Mouse (Mus musculus) liver, embryonic 18 days (tissue): ENCODE measurements around the gene Bst1. TPM values are rescaled to one million over a fixed set of nuclear protein-coding genes. Genes with fewer than 3 reads are reported as not detected.

Experiments used
- polyA plus RNA-seq: library from polyadenylated mRNA; depleted of rRNA; stranded (reverse); fragments of >200 nt; gene quantifications from 2 replicates; pipeline ENCODE4 v1.2.3, GENCODE M21; 2012; rRNA removed

Gene Bst1
- polyA plus RNA-seq, result 2.9 and 3.0 TPM in 2 replicates

DNA sequence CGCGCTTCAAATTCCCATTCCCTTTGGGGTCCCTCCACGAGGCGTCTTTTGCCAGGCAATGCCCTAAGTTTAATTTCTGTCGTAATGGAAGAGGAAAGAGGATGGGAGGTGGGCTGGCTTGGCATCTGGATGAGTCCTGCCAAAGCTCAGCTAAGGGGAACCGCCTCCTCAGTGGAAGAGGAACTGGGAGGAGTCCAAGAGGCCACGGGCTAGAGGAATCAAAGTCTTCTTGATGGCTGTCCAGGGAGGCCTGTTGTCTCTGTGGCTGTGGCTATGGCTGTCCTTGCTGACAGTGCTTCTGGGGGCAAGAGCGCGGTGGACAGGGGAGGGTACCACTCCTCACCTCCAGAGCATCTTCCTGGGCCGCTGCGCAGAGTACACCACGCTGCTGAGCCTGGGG is at the start of gene Bst1:
Gene Bst1, plus strand, starts transcription at position 191 of the 400 bp plus-strand sequence.

DNA sequence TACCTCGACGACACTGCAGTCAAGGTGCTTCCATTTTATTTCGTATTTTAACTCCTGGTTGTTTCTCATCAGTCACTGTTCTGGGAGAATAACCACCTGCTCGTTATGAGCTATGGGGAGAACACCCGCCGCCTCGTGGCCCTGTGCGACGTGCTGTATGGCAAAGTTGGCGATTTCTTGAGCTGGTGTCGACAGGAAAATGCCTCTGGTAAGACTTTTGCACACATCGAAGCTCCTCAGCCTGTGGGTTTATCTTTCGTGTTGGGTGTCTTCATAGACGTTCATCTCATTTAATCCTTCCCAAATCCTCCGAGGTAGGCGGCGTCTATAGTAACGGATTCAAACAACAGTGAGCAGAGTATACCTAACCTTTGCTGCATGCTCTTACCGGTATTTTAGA is 2.9 kb downstream of the Bst1 start, which contains the start of gene Fbxl5:
Gene Fbxl5, minus strand, starts transcription at position 101 of the 400 bp plus-strand sequence.

DNA sequence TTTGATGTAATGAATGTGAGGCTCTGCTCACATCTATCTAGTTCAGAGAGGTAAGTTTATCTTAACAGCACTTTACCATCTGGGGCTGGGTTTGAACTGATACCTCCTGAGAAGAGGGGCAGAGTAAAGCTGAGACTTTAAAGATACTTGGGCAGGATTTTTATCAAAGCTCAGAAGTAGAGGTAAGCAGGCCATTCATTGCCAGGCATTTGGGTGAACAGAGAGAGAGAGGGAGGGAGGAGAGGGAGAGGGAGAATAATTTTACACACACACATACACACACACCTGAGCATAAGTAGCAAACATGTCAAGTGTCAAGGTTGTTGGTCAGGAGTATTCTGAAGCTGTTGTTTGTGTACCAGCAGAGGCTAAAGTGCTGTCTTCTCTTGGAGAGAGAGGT is 49.6 kb downstream of the Bst1 start, which contains the start of gene Cd38:
Gene Cd38, plus strand, starts transcription at position 301 of the 400 bp plus-strand sequence.

Other genes starting within 250 kb of the Bst1 start
- gene Cc2d2a, start 156.5 kb upstream of the Bst1 start, polyA plus RNA-seq, result 1.6 and 1.7 TPM in 2 replicates
- gene Fbxl5, start 2.8 kb downstream of the Bst1 start, polyA plus RNA-seq, result 13.2 and 13.8 TPM in 2 replicates
- 10.4 and 11.6 TPM in 2 replicates for gene Cd38, start 49.7 kb downstream of the Bst1 start, polyA plus RNA-seq
- gene Gm7879, start 94.3 kb downstream of the Bst1 start, polyA plus RNA-seq, result 0.28 and 0.32 TPM in 2 replicates
- gene Fgfbp1, start 162.9 kb downstream of the Bst1 start, polyA plus RNA-seq, result 8.7 and 12.4 TPM in 2 replicates